Mouse (Mus musculus) liver, adult 2 months (tissue): ENCODE results near the gene Aldh3b3.

ENCODE experiments used
- CTCF ChIP-seq: fragments of 200-500 bp; IDR thresholded peaks from 2 replicates; pipeline ENCODE4 v1.5.1; 2011; ENCODE audit warnings: low read depth, low read length, control low read depth
- POLR2A ChIP-seq: fragments of 200-500 bp; IDR thresholded peaks from 2 replicates; pipeline ENCODE4 v1.6.1; 2011; ENCODE audit warnings: low read length, control low read depth; ENCODE audit not compliant: insufficient read depth; ENCODE audit errors: extremely low read depth

- TF ChIP-seq CTCF (no peak), POLR2A (no peak)
These were observed 8.8 kb downstream of the Aldh3b3 start for GRCm38 (mm10) chr19:3967258-3967657.
